Mouse (Mus musculus) thymus, adult 2 months (tissue): ENCODE data around the gene Aldh1l1.

ENCODE experiments used
- CTCF ChIP-seq: fragments of 200-500 bp; IDR thresholded peaks from 2 replicates; pipeline ENCODE4 v1.5.1; 2012; ENCODE audit warnings: mild to moderate bottlenecking, control low read depth, low read length, moderate library complexity, borderline replicate concordance; ENCODE audit not compliant: control insufficient read depth, poor library complexity, insufficient read depth; ENCODE audit errors: extremely low read depth
- POLR2A ChIP-seq: fragments of 200-500 bp; IDR thresholded peaks from 2 replicates; pipeline ENCODE4 v1.6.1; 2012; ENCODE audit warnings: mild to moderate bottlenecking, low read length, control low read depth, moderate library complexity; ENCODE audit not compliant: control insufficient read depth, poor library complexity, insufficient read depth; ENCODE audit errors: extremely low read depth

GRCm38 (mm10) chr6:90575261-90575715 is 89.1 kb downstream of the Aldh1l1 start:
- TF ChIP-seq POLR2A: no peak
- TF ChIP-seq CTCF: no peak
